Mouse (Mus musculus) ES-E14 (cell line): ENCODE measurements around the gene Rtn1. TPM values are rescaled to one million over a fixed set of nuclear protein-coding genes. Genes with fewer than 3 reads are reported as not detected.

Source experiments
- DNase-seq: peaks from one replicate; pipeline ENCODE4 v3.0.0-alpha.2; 2013; ENCODE audit warnings: low read depth, low spot score
- H3K27ac ChIP-seq: 2 replicates; pipeline ENCODE4 v1.5.1; 2012; ENCODE audit warnings: low read depth, mild to moderate bottlenecking, low read length, moderate library complexity, mixed read lengths; ENCODE audit not compliant: poor library complexity, insufficient read depth, severe bottlenecking
- H3K36me3 ChIP-seq: 2 replicates; pipeline ENCODE4 v1.6.1; 2012; ENCODE audit warnings: mild to moderate bottlenecking, low read length, moderate library complexity, mixed read lengths; ENCODE audit not compliant: control insufficient read depth, poor library complexity, insufficient read depth, severe bottlenecking
- H3K4me1 ChIP-seq, 2 experiments: fragments of 150-350 bp in 1 of 2; sonication (generic) in 1 of 2; 2 replicates each; pipeline ENCODE4 v1.6.1; 2012; ENCODE audit warnings: low read length in 2 of 2, mild to moderate bottlenecking in 1 of 2, mixed read lengths in 1 of 2; ENCODE audit not compliant: control insufficient read depth in 2 of 2, insufficient read depth in 2 of 2, poor library complexity in 1 of 2
- H3K4me3 ChIP-seq, 2 experiments: fragments of 150-350 bp in 1 of 2; sonication (generic) in 1 of 2; 2 replicates each; pipeline ENCODE4 v1.5.1; 2012; ENCODE audit warnings: low read length in 2 of 2, low read depth in 1 of 2, mild to moderate bottlenecking in 1 of 2, mixed read lengths in 1 of 2; ENCODE audit not compliant: insufficient read depth in 1 of 2, poor library complexity in 1 of 2, severe bottlenecking in 1 of 2
- H3K9ac ChIP-seq: 2 replicates; pipeline ENCODE4 v1.6.1; 2012; ENCODE audit warnings: low read depth, mild to moderate bottlenecking, low read length, mixed read lengths; ENCODE audit not compliant: poor library complexity, insufficient read depth, severe bottlenecking
- H3K9me3 ChIP-seq: fragments of 150-350 bp; sonication (generic); 2 replicates; pipeline ENCODE4 v1.6.1; 2012; ENCODE audit warnings: low read depth, mild to moderate bottlenecking, low read length; ENCODE audit not compliant: control insufficient read depth, insufficient read depth
- CHD2 ChIP-seq: IDR thresholded peaks from 2 replicates; pipeline ENCODE4 v1.6.1; 2014; ENCODE audit warnings: mild to moderate bottlenecking, low read depth, low read length, inconsistent platforms
- HCFC1 ChIP-seq: IDR thresholded peaks from 2 replicates; pipeline ENCODE4 v1.6.1; 2012; ENCODE audit warnings: low read length, inconsistent platforms, borderline replicate concordance; ENCODE audit not compliant: insufficient read depth
- MAFK ChIP-seq: IDR thresholded peaks from 2 replicates; pipeline ENCODE4 v1.6.1; 2014; ENCODE audit warnings: mild to moderate bottlenecking, low read depth, low read length, inconsistent platforms; ENCODE audit not compliant: insufficient read depth
- ZC3H11A ChIP-seq: IDR thresholded peaks from 2 replicates; pipeline ENCODE4 v1.6.1; 2012; ENCODE audit warnings: low read depth, mild to moderate bottlenecking, inconsistent platforms, low read length, borderline replicate concordance
- ZNF384 ChIP-seq: IDR thresholded peaks from 2 replicates; pipeline ENCODE4 v1.6.1; 2012; ENCODE audit warnings: low read depth, low read length, inconsistent platforms
- in situ Hi-C, 2 experiments: fragments of 600-800 bp; cut with MboI; formaldehyde crosslinking; loops; one replicate each; pipeline ENCODE4 v1.15.1; 2025; ENCODE audit warnings: low sequenced_read_pairs in 2 of 2, inconsistent platforms in 1 of 2; ENCODE audit not compliant: unreplicated experiment in 2 of 2
- total RNA-seq: library from RNA; depleted of rRNA; stranded (reverse); fragments of 300-350 nt; gene quantifications from 2 replicates; pipeline ENCODE4 v1.2.3, GENCODE M21; 2012

Gene Rtn1
- total RNA-seq, 1 experiment, result 8.7 TPM

DNA sequence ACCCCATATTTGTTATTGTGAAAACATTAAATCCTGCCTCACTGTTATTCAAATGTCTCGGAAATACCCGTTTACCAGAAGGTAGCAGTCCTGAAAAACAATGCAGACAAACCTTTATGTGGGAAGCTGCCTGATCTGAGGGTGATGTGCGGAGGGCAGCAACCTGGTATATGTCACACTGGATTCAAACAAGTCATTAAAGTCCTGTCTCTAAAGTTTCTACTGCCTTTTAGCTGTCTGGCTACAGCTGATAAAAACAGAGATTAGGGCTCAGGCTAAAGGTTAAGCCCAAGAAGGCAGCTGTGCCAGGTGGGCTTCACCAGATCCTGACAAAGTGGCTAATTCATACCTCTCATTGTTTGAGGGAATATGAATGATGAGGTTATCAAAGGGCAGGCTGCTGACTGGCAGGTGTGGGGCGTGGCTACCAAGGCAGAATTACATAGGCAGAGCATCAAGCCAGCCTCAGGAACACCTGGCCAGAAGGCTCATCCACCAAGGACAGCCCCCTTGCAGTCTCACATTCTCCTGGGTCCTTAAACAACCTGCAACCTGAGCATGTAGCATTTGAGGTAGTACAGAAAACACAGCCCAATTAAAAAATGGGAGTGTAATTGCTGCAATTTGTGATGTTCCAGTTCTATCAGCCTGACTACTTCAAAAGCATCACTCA is 121.4 kb downstream of the Rtn1 start:
- H3K27ac ChIP-seq, result no peak overlapping the region
- no peaks in the 10 kb centered on the region for H3K9me3 ChIP-seq
- H3K36me3 ChIP-seq, result no peaks in the 10 kb centered on the region
- H3K4me1 ChIP-seq, result no peaks in the 10 kb centered on the region; a peak in 1 of 4 replicates
- H3K4me3 ChIP-seq, result no peak overlapping the region
- no peak overlapping the region for H3K9ac ChIP-seq
- TF ChIP-seq ZC3H11A (no peak), ZNF384 (no peak), MAFK (no peak), HCFC1 (no peak)
- no peak for DNase-seq
- in situ Hi-C loops, result no loop called here

DNA sequence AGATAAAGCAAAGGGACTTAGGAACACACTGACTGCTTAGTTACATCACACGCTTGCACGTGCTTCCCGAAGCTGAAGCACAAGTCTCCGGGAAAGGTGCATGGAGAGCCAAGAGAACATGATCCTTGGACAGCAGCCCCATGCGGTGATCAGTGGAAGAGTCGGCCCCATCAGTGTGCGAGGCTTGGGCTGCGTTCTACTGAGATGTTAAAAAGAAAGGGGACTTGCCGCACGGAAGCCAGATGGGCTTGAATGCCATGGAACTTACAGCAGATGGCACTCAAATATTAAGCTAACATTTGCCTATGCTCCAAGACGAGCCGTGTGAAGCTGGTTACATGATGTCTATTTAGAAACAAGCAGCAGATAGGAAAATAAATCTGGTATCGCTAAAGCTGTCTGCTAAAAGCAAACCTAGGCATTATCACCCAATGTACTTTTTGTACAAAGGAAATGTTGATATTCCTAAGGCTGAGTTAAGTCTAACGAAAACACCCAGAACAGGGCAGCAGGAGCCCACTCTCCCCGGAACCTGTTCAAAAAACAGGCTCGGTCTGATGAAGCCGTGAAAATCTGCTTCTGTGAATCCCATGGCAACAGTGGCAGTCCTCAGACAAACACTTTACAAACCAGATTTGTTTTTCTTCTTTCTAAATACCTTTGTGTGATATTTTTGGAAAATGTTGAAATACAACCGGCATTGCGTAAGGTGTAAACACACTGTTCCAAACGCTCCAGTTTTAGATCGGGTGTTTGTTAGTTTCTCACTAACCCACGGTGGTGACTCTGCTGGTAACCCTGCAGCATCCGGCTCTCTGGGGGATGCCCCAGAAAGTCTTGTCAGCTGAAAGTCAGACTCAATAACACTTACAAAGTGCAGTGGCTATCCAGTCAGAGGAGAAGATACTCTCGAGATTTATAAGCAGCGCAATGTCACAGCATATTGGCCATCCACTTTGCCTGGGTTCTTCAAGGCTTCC is 123.2 kb downstream of the Rtn1 start:
- DNase-seq, result no peak
- H3K9ac ChIP-seq, result no peak overlapping the region
- H3K9me3 ChIP-seq, result no peaks in the 10 kb centered on the region
- H3K4me3 ChIP-seq, result no peak overlapping the region
- TF ChIP-seq CHD2 (no peak), ZC3H11A (no peak), ZNF384 (no peak), HCFC1 (no peak), MAFK (no peak)
- H3K36me3 ChIP-seq, result no peaks in the 10 kb centered on the region
- no peaks in the 10 kb centered on the region; a peak in 1 of 4 replicates for H3K4me1 ChIP-seq
- in situ Hi-C loops, result no loop called here
- H3K27ac ChIP-seq, result no peak overlapping the region

DNA sequence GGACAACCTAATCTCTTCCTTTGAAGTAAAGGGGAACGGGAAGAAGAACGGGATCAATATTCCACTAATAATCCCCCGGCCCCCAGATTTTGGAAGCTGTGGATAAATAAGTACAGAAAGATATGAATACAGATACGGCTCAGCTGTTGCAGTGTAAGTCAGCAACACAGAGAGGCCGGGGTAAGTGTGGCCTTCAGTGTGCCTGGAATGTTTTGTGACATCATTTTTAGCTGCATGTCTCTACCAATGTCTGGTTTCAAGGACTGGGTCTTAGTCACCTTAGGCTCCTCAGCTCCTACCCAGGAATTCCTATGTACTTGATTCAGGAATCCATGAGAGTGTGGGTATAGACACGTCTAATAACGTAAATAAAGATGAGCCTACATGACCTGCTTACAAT is 124.3 kb downstream of the Rtn1 start:
- Histone ChIP-seq H3K4me1 (no peaks in the 10 kb centered on the region; a peak in 1 of 4 replicates), H3K9ac (no peak overlapping the region), H3K9me3 (no peaks in the 10 kb centered on the region), H3K36me3 (no peaks in the 10 kb centered on the region), H3K27ac (no peak overlapping the region), H3K4me3 (no peak overlapping the region)
- no peak for TF ChIP-seq ZC3H11A
- no peak for TF ChIP-seq MAFK
- no peak for TF ChIP-seq CHD2
- no peak for TF ChIP-seq HCFC1
- in situ Hi-C loops, result no loop called here
- DNase-seq, result no peak

DNA sequence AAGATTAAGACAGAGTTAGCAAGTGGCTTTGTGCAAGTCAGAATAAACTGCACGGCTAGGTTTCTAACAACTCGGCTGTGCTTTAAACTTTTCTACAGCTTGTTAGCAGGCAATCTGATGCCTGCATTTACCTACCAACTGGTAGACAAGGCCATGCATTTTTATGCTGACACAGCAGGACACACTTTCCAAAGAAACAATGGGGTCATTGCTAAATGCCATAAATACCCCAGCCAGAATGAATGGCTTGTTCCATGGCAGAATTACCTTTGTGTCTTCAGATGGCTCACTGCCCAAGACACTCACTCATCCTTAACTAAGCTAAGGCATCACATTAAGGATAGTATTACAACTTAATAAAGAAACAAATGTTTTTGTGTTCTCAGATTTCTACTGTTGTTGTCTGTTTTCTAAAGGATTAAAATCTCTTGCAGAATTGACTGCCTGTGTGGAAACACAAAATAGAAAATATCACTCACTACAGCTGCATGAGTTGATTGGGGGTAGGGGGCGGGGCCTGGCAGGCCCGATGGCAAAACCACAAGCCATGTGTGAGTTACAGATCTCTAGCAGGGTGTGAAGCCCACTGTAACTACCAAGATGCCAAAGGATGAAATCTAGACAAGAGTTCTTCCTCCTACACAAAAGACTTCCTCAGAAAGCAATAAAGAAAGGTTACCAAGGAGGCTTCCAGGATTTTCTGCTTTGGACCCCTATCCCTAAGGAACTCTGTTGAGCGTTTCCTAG is 129.6 kb downstream of the Rtn1 start:
- in situ Hi-C loops, result no loop called here
- H3K9me3 ChIP-seq, result no peaks in the 10 kb centered on the region
- TF ChIP-seq ZC3H11A (no peak), CHD2 (no peak), HCFC1 (no peak), ZNF384 (no peak), MAFK (peak; percentile 89)
- DNase-seq, result no peak
- H3K9ac ChIP-seq, result no peak overlapping the region
- no peaks in the 10 kb centered on the region for H3K36me3 ChIP-seq
- H3K4me3 ChIP-seq, result no peak overlapping the region
- peaks cover 0 to 5% of the 10 kb centered on the region in 2 experiments; a peak in 1 of 4 replicates for H3K4me1 ChIP-seq
- H3K27ac ChIP-seq, result no peak overlapping the region
